Mouse (Mus musculus) kidney, embryonic 15.5 days (tissue): ENCODE measurements at regions not wholly inside any gene's neighbourhood (a gene's known extent, or its start where the extent isn't known, plus 50 kb on each side); places are given as distances from the start of the nearest gene placed in this dataset.
"Not testable (repeated sequence)": the region's sequence is repeated elsewhere in the genome, so short reads cannot be mapped to it uniquely, and the experiment has no call there.

Experiments used
- ATAC-seq: fragments of 200-750 bp; cut with Nextera tagmentation; replicated peaks from 2 replicates; pipeline ENCODE4 v1.8.0; 2017; ENCODE audit warnings: moderate TSS enrichment; ENCODE audit not compliant: low FRiP score
- H3K27ac ChIP-seq: fragments of 300-500 bp; sonication (generic); 2 replicates; pipeline ENCODE4 v1.5.1; 2015; ENCODE audit warnings: mild to moderate bottlenecking, inconsistent platforms
- H3K27me3 ChIP-seq: fragments of 300-500 bp; sonication (generic); 2 replicates; pipeline ENCODE4 v1.6.1; 2015; ENCODE audit warnings: inconsistent platforms
- H3K36me3 ChIP-seq: fragments of 300-500 bp; sonication (generic); 2 replicates; pipeline ENCODE4 v1.6.1; 2015; ENCODE audit warnings: inconsistent platforms
- H3K4me1 ChIP-seq: fragments of 300-500 bp; sonication (generic); 2 replicates; pipeline ENCODE4 v1.6.1; 2015; ENCODE audit warnings: inconsistent platforms
- H3K4me2 ChIP-seq: fragments of 300-500 bp; sonication (generic); 2 replicates; pipeline ENCODE4 v1.6.1; 2015; ENCODE audit warnings: moderate library complexity, mild to moderate bottlenecking, inconsistent platforms
- H3K4me3 ChIP-seq: fragments of 300-500 bp; sonication (generic); replicated peaks from 2 replicates; pipeline ENCODE4 v1.5.1; 2015; ENCODE audit warnings: mild to moderate bottlenecking, inconsistent platforms
- H3K9ac ChIP-seq: fragments of 300-500 bp; sonication (generic); 2 replicates; pipeline ENCODE4 v1.6.1; 2015; ENCODE audit warnings: mild to moderate bottlenecking, inconsistent platforms
- H3K9me3 ChIP-seq: fragments of 300-500 bp; sonication (generic); replicated peaks from 2 replicates; pipeline ENCODE4 v1.6.1; 2016; ENCODE audit warnings: inconsistent platforms
- WGBS: fragments of 180-500 bp; shearing (Covaris S2); methylation state at CpG from one replicate; pipeline ENCODE4 v1.1.7; 2015; ENCODE audit warnings: mixed read lengths; 5-methylcytosine and 5-hydroxymethylcytosine counted together

DNA sequence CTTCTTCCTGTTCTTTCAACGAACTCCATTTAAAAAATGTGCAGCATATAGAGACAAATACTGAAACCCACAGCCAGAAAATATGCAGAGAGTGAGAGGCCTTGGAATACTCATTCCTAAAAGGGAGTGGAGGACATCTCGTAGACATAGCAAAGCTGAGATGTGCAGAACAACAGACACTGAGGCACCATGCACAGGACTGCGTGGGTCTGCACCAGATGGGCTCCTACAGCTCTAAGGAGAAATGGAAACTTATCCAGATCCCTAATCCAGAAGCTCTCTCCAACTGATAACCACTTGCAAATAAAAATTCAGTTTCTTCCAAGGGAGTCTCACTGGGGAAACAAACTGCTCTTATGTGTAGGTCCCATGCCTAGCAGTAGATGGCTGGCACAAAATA, 101.6 kb downstream of the Slc25a24 start:
- Histone ChIP-seq H3K27ac (no peak overlapping the region), H3K27me3 (no peaks in the 10 kb centered on the region), H3K4me1 (no peaks in the 10 kb centered on the region), H3K4me2 (no peak overlapping the region), H3K9me3 (no peaks in the 10 kb centered on the region), H3K4me3 (no peak overlapping the region), H3K9ac (no peak overlapping the region), H3K36me3 (no peaks in the 10 kb centered on the region)
- no peak for ATAC-seq
- 91% methylated on average over 3 of the region's 3 CpGs for WGBS

DNA sequence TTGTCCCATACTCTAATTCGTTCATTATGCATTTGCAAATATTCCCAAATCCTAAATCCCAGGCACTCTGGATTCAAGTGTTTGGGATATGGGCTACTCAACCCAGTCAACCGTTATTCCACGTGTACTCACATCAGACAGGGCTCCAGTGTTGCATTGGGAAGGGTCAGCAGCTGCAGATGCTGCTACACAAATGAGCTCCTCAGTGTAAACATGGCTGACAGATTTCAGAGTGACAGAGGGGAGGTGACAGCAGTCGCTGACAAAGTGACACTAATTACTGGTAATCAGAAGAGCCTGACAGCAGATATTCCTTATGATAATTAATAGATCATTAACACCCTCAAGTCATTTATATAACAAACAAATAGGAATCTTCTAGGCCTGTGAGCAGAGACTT, 106.2 kb upstream of the Vav3 start:
- Histone ChIP-seq H3K27me3 (no peaks in the 10 kb centered on the region), H3K4me2 (no peak overlapping the region), H3K9me3 (no peaks in the 10 kb centered on the region), H3K4me3 (no peak overlapping the region), H3K27ac (no peak overlapping the region), H3K9ac (no peak overlapping the region), H3K36me3 (no peaks in the 10 kb centered on the region), H3K4me1 (no peaks in the 10 kb centered on the region)
- no peak for ATAC-seq
- WGBS: 84% methylated on average over 4 of the region's 4 CpGs

DNA sequence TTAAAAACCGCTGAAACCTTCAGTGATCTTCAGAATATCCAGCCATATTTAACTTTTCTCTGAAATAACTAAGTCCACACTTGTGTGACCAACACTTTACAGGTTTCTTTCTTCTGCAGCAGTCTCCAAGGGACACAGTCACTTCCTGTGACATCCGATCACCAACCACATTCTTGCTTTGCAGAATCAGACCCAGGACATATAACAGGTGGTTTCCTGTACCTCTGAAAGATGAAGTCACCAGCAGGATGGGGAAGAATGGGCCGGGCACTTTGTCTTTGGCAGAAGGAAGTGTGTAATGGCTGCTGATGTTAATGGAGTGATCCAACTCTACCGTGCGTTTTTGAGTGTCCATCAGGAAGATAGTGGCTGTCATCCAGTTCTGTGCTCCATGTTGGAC, 103.5 kb upstream of the Vav3 start:
- no peak overlapping the region for H3K27ac ChIP-seq
- H3K4me2 ChIP-seq: no peak overlapping the region
- H3K9ac ChIP-seq: no peak overlapping the region
- ATAC-seq: no peak
- H3K36me3 ChIP-seq: no peaks in the 10 kb centered on the region
- H3K4me1 ChIP-seq: no peaks in the 10 kb centered on the region
- 79% methylated on average over 5 of the region's 5 CpGs for WGBS
- H3K4me3 ChIP-seq: no peak overlapping the region
- H3K27me3 ChIP-seq: no peaks in the 10 kb centered on the region
- no peaks in the 10 kb centered on the region for H3K9me3 ChIP-seq

DNA sequence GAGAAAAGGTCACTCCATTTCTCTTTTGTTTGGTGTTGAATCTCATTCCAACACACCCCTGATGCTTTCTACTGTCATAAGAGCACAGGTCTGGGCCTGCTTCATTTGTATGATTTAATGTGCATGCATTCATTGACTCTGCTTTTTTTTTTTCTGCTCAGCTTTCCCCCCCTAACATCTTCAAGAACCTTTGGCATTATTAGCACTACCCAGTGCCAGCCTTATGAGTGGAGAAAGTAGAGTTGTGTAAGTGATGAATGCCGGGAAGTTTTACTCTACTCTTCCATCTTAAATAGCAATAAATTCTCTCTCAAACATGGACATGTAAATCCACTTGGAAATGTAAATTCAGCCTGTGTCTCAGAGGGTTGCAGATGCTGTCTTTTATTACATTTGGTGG, 97.0 kb upstream of the Vav3 start:
- Histone ChIP-seq H3K9ac (no peak overlapping the region), H3K27ac (no peak overlapping the region), H3K4me2 (no peak overlapping the region), H3K9me3 (no peaks in the 10 kb centered on the region), H3K4me1 (no peaks in the 10 kb centered on the region), H3K4me3 (no peak overlapping the region), H3K36me3 (no peaks in the 10 kb centered on the region), H3K27me3 (no peaks in the 10 kb centered on the region)
- no peak for ATAC-seq
- WGBS: 72% methylated on average over 1 of the region's 1 CpGs

DNA sequence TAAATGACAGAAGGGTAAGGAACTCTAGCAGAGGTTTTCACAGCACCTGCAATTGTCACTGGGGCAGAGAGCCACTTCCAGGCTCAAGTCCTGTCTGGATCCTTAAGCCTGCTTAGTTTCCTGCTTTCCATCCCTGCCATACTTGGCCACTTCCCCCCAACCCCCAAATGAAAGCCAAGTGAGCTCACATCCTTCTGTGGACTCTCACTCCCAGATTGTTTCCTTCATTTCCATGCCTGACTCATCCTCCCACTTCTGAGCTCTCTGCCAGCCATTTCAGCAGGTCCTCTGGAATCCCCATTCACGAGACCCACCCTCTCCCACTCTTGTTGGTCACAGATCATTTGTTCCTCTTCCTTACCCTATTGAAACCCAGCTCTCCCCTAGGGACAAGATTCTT, 91.7 kb upstream of the Vav3 start:
- 16% methylated on average over 1 of the region's 1 CpGs for WGBS
- H3K4me1 ChIP-seq: no peaks in the 10 kb centered on the region
- H3K27ac ChIP-seq: no peak overlapping the region
- no peaks in the 10 kb centered on the region for H3K27me3 ChIP-seq
- ATAC-seq: no peak; the same call in 1 of the 2 replicates
- no peak overlapping the region for H3K4me3 ChIP-seq
- no peak overlapping the region for H3K9ac ChIP-seq
- H3K36me3 ChIP-seq: no peaks in the 10 kb centered on the region
- H3K9me3 ChIP-seq: no peaks in the 10 kb centered on the region
- H3K4me2 ChIP-seq: no peak overlapping the region

DNA sequence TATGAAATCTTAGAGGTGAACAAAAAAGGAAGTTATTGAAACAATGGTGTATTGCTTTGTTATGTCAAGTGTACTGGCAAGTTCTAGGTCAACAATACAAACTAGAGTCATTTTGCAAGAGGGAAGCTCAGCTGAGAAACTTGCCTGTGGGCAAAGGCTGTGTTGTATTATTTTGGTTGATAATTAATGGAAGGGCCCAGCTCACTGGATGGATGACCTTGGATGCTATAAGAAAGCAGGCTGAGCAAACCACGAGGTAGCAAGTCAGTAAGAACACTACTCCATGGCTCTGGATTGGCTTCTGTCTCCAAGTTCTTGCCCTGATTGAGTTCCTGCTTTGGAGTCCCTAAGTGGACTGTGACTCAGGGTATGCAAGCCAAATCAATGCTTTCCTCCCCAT, 91.1 kb upstream of the Vav3 start:
- Histone ChIP-seq H3K27me3 (no peaks in the 10 kb centered on the region), H3K36me3 (no peaks in the 10 kb centered on the region), H3K4me3 (no peak overlapping the region), H3K9ac (no peak overlapping the region), H3K27ac (peak overlapping the region; percentile 24; the same call in 1 of the 2 replicates), H3K4me1 (no peaks in the 10 kb centered on the region), H3K9me3 (no peaks in the 10 kb centered on the region), H3K4me2 (no peak overlapping the region)
- ATAC-seq: peak; percentile 75
- 62% methylated on average over 1 of the region's 1 CpGs for WGBS

GRCm38 (mm10) chr3:109249989-109250388, 90.5 kb upstream of the Vav3 start:
- no peak overlapping the region for H3K9ac ChIP-seq
- no peaks in the 10 kb centered on the region for H3K36me3 ChIP-seq
- peak; percentile 60; the same call in 1 of the 2 replicates for ATAC-seq
- H3K4me3 ChIP-seq: no peak overlapping the region
- no peaks in the 10 kb centered on the region for H3K27me3 ChIP-seq
- H3K4me1 ChIP-seq: no peaks in the 10 kb centered on the region
- H3K4me2 ChIP-seq: no peak overlapping the region
- H3K27ac ChIP-seq: no peak overlapping the region
- H3K9me3 ChIP-seq: no peaks in the 10 kb centered on the region
- 77% methylated on average over 2 of the region's 2 CpGs for WGBS

- no peak overlapping the region for H3K4me3 ChIP-seq
- no peak overlapping the region for H3K9ac ChIP-seq
- 57% methylated on average over 1 of the region's 1 CpGs for WGBS
- ATAC-seq: 0 out of 2 replicates have a peak, but pooled peaks have one; percentile 32
- no peak overlapping the region for H3K4me2 ChIP-seq
- H3K9me3 ChIP-seq: no peaks in the 10 kb centered on the region
- no peak overlapping the region for H3K27ac ChIP-seq
- H3K4me1 ChIP-seq: no peaks in the 10 kb centered on the region
- no peaks in the 10 kb centered on the region for H3K36me3 ChIP-seq
- H3K27me3 ChIP-seq: no peaks in the 10 kb centered on the region
Observed at GRCm38 (mm10) chr3:109251716-109252115, 88.7 kb upstream of the Vav3 start.

DNA sequence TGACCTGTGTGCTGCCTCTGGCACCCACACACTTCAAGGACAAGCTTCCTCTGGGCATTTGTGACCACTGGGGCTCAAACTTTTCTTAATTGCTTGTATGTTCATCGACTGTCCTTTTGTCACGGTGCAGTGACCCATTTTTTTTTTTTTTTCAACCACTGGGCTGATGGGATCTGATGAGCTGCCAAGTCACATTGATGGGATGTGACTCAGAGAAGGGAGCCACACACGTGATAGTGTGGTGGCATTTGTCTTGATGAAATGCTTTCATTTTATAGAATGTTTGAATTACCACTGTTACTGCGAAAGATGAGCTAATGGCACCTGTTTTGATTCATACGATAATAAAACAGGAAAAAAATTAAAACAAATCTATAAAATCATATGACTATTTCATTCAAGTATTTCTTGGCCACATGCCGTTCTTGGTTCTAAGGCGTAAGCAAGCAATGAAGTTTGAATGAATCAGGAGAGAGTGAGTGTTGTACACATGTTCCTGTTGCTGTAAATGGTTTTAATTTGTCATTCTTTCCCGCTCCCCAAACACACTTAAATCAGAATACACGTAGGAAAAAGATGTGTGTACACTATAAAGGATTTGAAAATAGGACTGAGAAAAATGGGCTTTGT, 86.3 kb upstream of the Vav3 start:
- ATAC-seq: no peak
- H3K36me3 ChIP-seq: no peaks in the 10 kb centered on the region
- H3K4me2 ChIP-seq: no peak overlapping the region
- no peaks in the 10 kb centered on the region for H3K27me3 ChIP-seq
- no peak overlapping the region for H3K4me3 ChIP-seq
- H3K9me3 ChIP-seq: no peaks in the 10 kb centered on the region
- no peak overlapping the region for H3K27ac ChIP-seq
- no peaks in the 10 kb centered on the region for H3K4me1 ChIP-seq
- H3K9ac ChIP-seq: no peak overlapping the region
- 79% methylated on average over 9 of the region's 9 CpGs for WGBS

DNA sequence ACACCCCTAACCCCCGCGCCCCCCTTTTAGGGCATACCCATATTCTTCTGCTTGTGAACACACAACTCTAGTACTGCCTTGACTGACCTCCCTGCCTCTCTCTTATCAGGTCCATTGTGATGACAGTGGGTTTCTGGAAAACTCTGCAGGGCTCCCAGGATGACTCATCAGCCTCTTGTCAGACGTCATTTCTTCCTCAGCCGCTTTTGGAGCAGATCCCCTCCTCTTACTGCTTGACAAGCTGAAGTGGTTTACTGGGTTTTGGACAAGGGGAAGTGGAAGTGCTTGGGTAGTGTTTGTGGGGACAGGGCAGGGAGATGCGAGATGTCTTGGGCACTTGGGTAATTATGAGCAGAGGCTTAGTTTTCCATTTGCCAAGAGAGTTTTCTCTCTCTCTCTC, 85.5 kb upstream of the Vav3 start:
- Histone ChIP-seq H3K4me2 (no peak overlapping the region), H3K9me3 (no peaks in the 10 kb centered on the region), H3K4me3 (no peak overlapping the region), H3K9ac (no peak overlapping the region), H3K27me3 (no peaks in the 10 kb centered on the region), H3K4me1 (no peaks in the 10 kb centered on the region), H3K27ac (no peak overlapping the region), H3K36me3 (no peaks in the 10 kb centered on the region)
- no peak for ATAC-seq
- 78% methylated on average over 5 of the region's 5 CpGs for WGBS

- H3K9me3 ChIP-seq: no peaks in the 10 kb centered on the region
- no peak for ATAC-seq
- H3K4me1 ChIP-seq: no peaks in the 10 kb centered on the region
- no peaks in the 10 kb centered on the region for H3K36me3 ChIP-seq
- H3K9ac ChIP-seq: no peak overlapping the region
- no peaks in the 10 kb centered on the region for H3K27me3 ChIP-seq
- no peak overlapping the region for H3K27ac ChIP-seq
- no peak overlapping the region for H3K4me2 ChIP-seq
- WGBS: 82% methylated on average over 5 of the region's 5 CpGs
- no peak overlapping the region for H3K4me3 ChIP-seq
Observed at GRCm38 (mm10) chr3:109256723-109257122, 83.7 kb upstream of the Vav3 start.

DNA sequence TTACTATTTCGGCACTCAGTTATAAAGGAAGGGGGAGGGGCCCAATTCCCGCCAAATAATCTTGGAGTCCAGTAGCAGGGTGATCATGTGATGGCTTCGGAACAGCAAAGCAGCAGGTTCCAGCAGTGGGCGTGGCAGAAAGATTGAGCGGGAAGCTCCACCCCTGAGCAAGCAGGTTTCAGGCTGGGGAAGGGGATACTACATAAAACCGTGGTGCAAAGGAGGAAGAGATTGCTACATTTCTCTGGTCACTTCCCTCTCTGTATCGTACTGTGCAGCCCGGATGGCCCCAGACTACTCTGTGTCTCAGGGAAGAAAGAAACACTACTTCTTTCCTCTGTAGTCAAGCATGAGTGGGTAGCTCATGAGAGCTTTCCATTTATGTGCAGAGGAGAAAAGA, 73.5 kb upstream of the Vav3 start:
- not testable (repeated sequence) for H3K4me2 ChIP-seq, H3K36me3 ChIP-seq, ATAC-seq, H3K27me3 ChIP-seq, H3K9ac ChIP-seq, H3K27ac ChIP-seq, H3K9me3 ChIP-seq, H3K4me1 ChIP-seq, H3K4me3 ChIP-seq
- WGBS: 73% methylated on average over 8 of the region's 8 CpGs

- Histone ChIP-seq H3K27me3 (no peaks in the 10 kb centered on the region), H3K9ac (no peak overlapping the region), H3K27ac (no peak overlapping the region), H3K4me3 (no peak overlapping the region), H3K4me1 (no peaks in the 10 kb centered on the region), H3K36me3 (no peaks in the 10 kb centered on the region), H3K4me2 (no peak overlapping the region), H3K9me3 (no peaks in the 10 kb centered on the region)
- 0% methylated on average over 1 of the region's 1 CpGs for WGBS
- ATAC-seq: no peak
Observed at GRCm38 (mm10) chr3:109270783-109271182, 69.7 kb upstream of the Vav3 start.
